Comparison of ENCODE assay signal across 20 mouse cellular contexts in the genomic region with DNA sequence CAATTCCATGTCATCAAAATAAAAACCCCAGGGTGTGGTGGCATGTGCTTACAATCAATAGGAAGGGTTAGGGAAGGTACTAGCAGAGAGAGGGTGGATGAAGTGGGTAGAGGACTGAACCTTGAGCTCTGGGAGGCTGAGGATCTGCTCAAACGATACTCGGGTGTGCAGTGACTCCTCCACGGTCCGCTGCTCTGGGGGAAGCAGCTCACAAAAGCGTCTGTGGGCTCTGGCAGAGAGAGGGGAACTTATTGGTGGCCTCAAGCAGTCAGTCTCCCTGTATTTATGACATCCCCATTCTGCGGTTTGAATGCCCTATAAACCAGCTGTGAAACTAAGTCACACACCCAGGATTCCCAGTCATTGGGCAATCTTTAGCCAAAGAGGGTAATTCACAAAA. TPM values are rescaled to one million over a fixed set of nuclear protein-coding genes. Genes with fewer than 3 reads are reported as not detected.
DNase-seq lines count a peak whose midpoint lies in the region; ATAC-seq and TF ChIP-seq lines count a peak whose summit lies in the region.
"Had no signal": no experiment of that assay in that cellular context is flagged by ENCODE, and none has a peak within 500 bp of the region (broad histone marks: within the 10 kb centered on the region; RNA-seq: fewer than 3 reads in every experiment).

No protein-coding gene starts in this region.

- H3K36me3 ChIP-seq in kidney, adult 2 months (ENCODE audit: control insufficient read depth, insufficient read depth, low read length), result peaks cover 2% of the 10 kb centered on the region; the same call in 1 of the 2 replicates
- H3K36me3 ChIP-seq in kidney, embryonic 14.5 days (ENCODE audit: control insufficient read depth, insufficient read depth, low read length), result peaks cover 22% of the 10 kb centered on the region
- H3K36me3 ChIP-seq in intestine, postnatal 0 days (ENCODE audit: control insufficient read depth, insufficient read depth), result peaks cover 34% of the 10 kb centered on the region
- peaks cover 43% of the 10 kb centered on the region for H3K36me3 ChIP-seq in liver, embryonic 15.5 days (replicated peaks)
- H3K36me3 ChIP-seq in forebrain, postnatal 0 days (ENCODE audit: insufficient read depth), result peaks cover 22% of the 10 kb centered on the region

- peaks cover 25% of the 10 kb centered on the region for H3K4me1 ChIP-seq in kidney, adult 2 months (ENCODE audit: control insufficient read depth, insufficient read depth, low read length)
- H3K4me1 ChIP-seq in kidney, embryonic 14.5 days (ENCODE audit: control insufficient read depth, insufficient read depth, low read length), result peaks cover 14% of the 10 kb centered on the region; the same call in 1 of the 2 replicates
- 0 out of 2 replicates have a peak, but pooled peaks cover 4% of the 10 kb centered on the region for H3K4me1 ChIP-seq in intestine, postnatal 0 days (replicated peaks; ENCODE audit: control insufficient read depth, insufficient read depth, low read length)
- peaks cover 55% of the 10 kb centered on the region for H3K4me1 ChIP-seq in liver, embryonic 15.5 days (replicated peaks)
- H3K4me1 ChIP-seq in forebrain, postnatal 0 days (ENCODE audit: insufficient read depth), result 0 out of 2 replicates have a peak, but pooled peaks cover 3% of the 10 kb centered on the region

- no peak for TF ChIP-seq CTCF in kidney, adult 2 months (conservative IDR thresholded peaks at IDR 0.05; ENCODE audit: insufficient read depth, insufficient read length, low read depth, low read length)
- no peak for TF ChIP-seq CTCF in intestine, postnatal 0 days (IDR thresholded peaks at IDR 0.05; ENCODE audit: low read depth)
- no peak for TF ChIP-seq CTCF in forebrain, postnatal 0 days (IDR thresholded peaks at IDR 0.05; ENCODE audit: low read depth)

- H3K27me3 ChIP-seq in kidney, adult 2 months (replicated peaks; ENCODE audit: control insufficient read depth, insufficient read depth, low read length), result no peaks in the 10 kb centered on the region
- H3K27me3 ChIP-seq in kidney, embryonic 14.5 days (ENCODE audit: control insufficient read depth, insufficient read depth, low read length), result no peaks in the 10 kb centered on the region
- no peaks in the 10 kb centered on the region for H3K27me3 ChIP-seq in intestine, postnatal 0 days (replicated peaks; ENCODE audit: control insufficient read depth, insufficient read depth, low read length)
- H3K27me3 ChIP-seq in liver, embryonic 15.5 days, result no peaks in the 10 kb centered on the region
- H3K27me3 ChIP-seq in forebrain, postnatal 0 days (ENCODE audit: insufficient read depth, low read length), result no peaks in the 10 kb centered on the region; the same call in 1 of the 2 replicates
- H3K27me3 ChIP-seq: hindbrain, embryonic 12.5 days; lung, embryonic 15.5 days had no signal

- H3K4me2 ChIP-seq in kidney, embryonic 14.5 days (replicated peaks; ENCODE audit: low read depth, low read length), result no peak overlapping the region
- H3K4me2 ChIP-seq in intestine, postnatal 0 days (replicated peaks; ENCODE audit: low read depth), result peak overlapping the region; percentile 88
- H3K4me2 ChIP-seq in liver, embryonic 15.5 days, result peak overlapping the region; percentile 94
- no peak overlapping the region for H3K4me2 ChIP-seq in forebrain, postnatal 0 days (ENCODE audit: low read depth)
- H3K4me2 ChIP-seq: hindbrain, embryonic 12.5 days; limb, embryonic 13.5 days; lung, embryonic 15.5 days; midbrain, embryonic 13.5 days had no signal

- H3K9me3 ChIP-seq in kidney, embryonic 14.5 days (ENCODE audit: control insufficient read depth, low read length), result no peaks in the 10 kb centered on the region
- no peaks in the 10 kb centered on the region for H3K9me3 ChIP-seq in intestine, postnatal 0 days (ENCODE audit: control insufficient read depth)
- no peaks in the 10 kb centered on the region for H3K9me3 ChIP-seq in liver, embryonic 15.5 days (replicated peaks)
- H3K9me3 ChIP-seq in forebrain, postnatal 0 days (ENCODE audit: low read length), result no peaks in the 10 kb centered on the region
- H3K9me3 ChIP-seq: G1E; hindbrain, embryonic 12.5 days; limb, embryonic 13.5 days; lung, embryonic 15.5 days; midbrain, embryonic 13.5 days had no signal

- WGBS in kidney, adult 2 months, result 30% methylated on average over 6 of the region's 6 CpGs
- 17% methylated on average over 6 of the region's 6 CpGs for WGBS in kidney, embryonic 14.5 days
- WGBS in intestine, postnatal 0 days, result 54% methylated on average over 6 of the region's 6 CpGs
- 36% methylated on average over 6 of the region's 6 CpGs for WGBS in liver, embryonic 15.5 days (ENCODE audit: insufficient replicate concordance)
- 56% methylated on average over 6 of the region's 6 CpGs for WGBS in forebrain, postnatal 0 days

- no peak for ATAC-seq in kidney, embryonic 14.5 days (ENCODE audit: low FRiP score, low TSS enrichment)
- no peak for ATAC-seq in intestine, postnatal 0 days
- ATAC-seq in liver, embryonic 15.5 days (ENCODE audit: insufficient read depth), result no peak
- no peak for ATAC-seq in forebrain, postnatal 0 days
- ATAC-seq: midbrain, embryonic 13.5 days had no signal

- no peak for TF ChIP-seq POLR2A in kidney, adult 2 months (IDR thresholded peaks at IDR 0.05; ENCODE audit: low read depth, low read length)

- no peak overlapping the region for H3K27ac ChIP-seq in kidney, adult 2 months (ENCODE audit: insufficient read depth, low read depth, low read length)
- H3K27ac ChIP-seq in kidney, embryonic 14.5 days (ENCODE audit: low read depth, low read length), result no peak overlapping the region
- 0 out of 2 replicates have a peak overlapping the region, but pooled peaks have one; percentile 98 for H3K27ac ChIP-seq in intestine, postnatal 0 days (ENCODE audit: low read depth, low read length)
- H3K27ac ChIP-seq in liver, embryonic 15.5 days (replicated peaks), result peak overlapping the region; percentile 16; the same call in 1 of the 2 replicates
- no peak overlapping the region for H3K27ac ChIP-seq in forebrain, postnatal 0 days (ENCODE audit: low read depth, low read length)
- H3K27ac ChIP-seq: hindbrain, embryonic 12.5 days; limb, embryonic 13.5 days; lung, embryonic 15.5 days; macrophage; midbrain, embryonic 13.5 days had no signal

- peak; percentile 63 for DNase-seq in kidney, adult 2 months
- peak; percentile 36 to 43 for DNase-seq in B cell, adult 2 months
- DNase-seq in adrenal gland, adult 8-10 months, result no peak
- DNase-seq in forebrain, postnatal 0 days, result no peak
- DNase-seq in thymus, adult 18-20 months, result no peak
- DNase-seq: cerebellum, adult 2 months; gastrocnemius, postnatal 10 days; layer of hippocampus, adult 9-11 months; retina, postnatal 1 day; thymus, postnatal 14 days had no signal

- H3K4me3 ChIP-seq in kidney, adult 2 months (ENCODE audit: insufficient read depth, low read depth, low read length), result no peak overlapping the region
- H3K4me3 ChIP-seq in kidney, embryonic 14.5 days (ENCODE audit: low read length), result no peak overlapping the region
- no peak overlapping the region for H3K4me3 ChIP-seq in intestine, postnatal 0 days (ENCODE audit: low read depth, low read length)
- no peak overlapping the region for H3K4me3 ChIP-seq in liver, embryonic 15.5 days (replicated peaks)
- no peak overlapping the region for H3K4me3 ChIP-seq in forebrain, postnatal 0 days (ENCODE audit: low read depth, low read length)
- H3K4me3 ChIP-seq: hindbrain, embryonic 12.5 days; limb, embryonic 13.5 days; lung, embryonic 15.5 days; midbrain, embryonic 13.5 days had no signal

- no peak overlapping the region for H3K9ac ChIP-seq in kidney, embryonic 14.5 days (ENCODE audit: low read depth, low read length)
- no peak overlapping the region for H3K9ac ChIP-seq in intestine, postnatal 0 days (ENCODE audit: low read depth, low read length)
- no peak overlapping the region for H3K9ac ChIP-seq in liver, embryonic 15.5 days
- H3K9ac ChIP-seq in forebrain, postnatal 0 days, result no peak overlapping the region
- H3K9ac ChIP-seq: hindbrain, embryonic 12.5 days; limb, embryonic 13.5 days; lung, embryonic 15.5 days; midbrain, embryonic 13.5 days had no signal

RNA-seq across cellular contexts. Expression of gene Cib1, which starts 2.4 kb away (rescaled TPM):
- polyA plus RNA-seq in kidney, adult 2 months (2012; rRNA removed), result 333 and 344 TPM in 2 replicates
- 100 and 139 TPM in 2 replicates for polyA plus RNA-seq in kidney, embryonic 14.5 days (2014; fragmentation: Nextera tagmentation; extraction: Ambion mirVana)
- polyA plus RNA-seq in intestine, postnatal 0 days (2015; fragmentation: Nextera tagmentation; extraction: Ambion mirVana), result 526 and 531 TPM in 2 replicates
- polyA plus RNA-seq in liver, embryonic 15.5 days (2015; fragmentation: Nextera tagmentation; extraction: Ambion mirVana), result 84.7 and 85.0 TPM in 2 replicates
- total RNA-seq in adrenal gland, adult 8-10 months (2022), result 100 to 1,000 TPM in 1 of 4 experiments, 10 to 100 TPM in 3; 64.7 to 105 (median 85.9) TPM
- 11.3 and 16.4 TPM in 2 replicates for total RNA-seq in forebrain, postnatal 0 days (2014; rRNA removed)
- 29.0 and 29.3 TPM in 2 replicates for polyA plus RNA-seq in forebrain, postnatal 0 days (2015; fragmentation: Nextera tagmentation; extraction: Ambion mirVana)

RNA-seq across cellular contexts. Expression of gene Gdpgp1, which starts 2.5 kb away (rescaled TPM):
- 2.4 and 2.6 TPM in 2 replicates for polyA plus RNA-seq in kidney, adult 2 months (2012; rRNA removed)
- 3.3 and 5.3 TPM in 2 replicates for polyA plus RNA-seq in kidney, embryonic 14.5 days (2014; fragmentation: Nextera tagmentation; extraction: Ambion mirVana)
- 6.5 and 7.4 TPM in 2 replicates for polyA plus RNA-seq in intestine, postnatal 0 days (2015; fragmentation: Nextera tagmentation; extraction: Ambion mirVana)
- 2.0 and 2.1 TPM in 2 replicates for polyA plus RNA-seq in liver, embryonic 15.5 days (2015; fragmentation: Nextera tagmentation; extraction: Ambion mirVana)
- total RNA-seq in adrenal gland, adult 8-10 months (2022), result 1 to 10 TPM; 4.2 to 6.1 (median 5.3) TPM
- 4.1 and 5.8 TPM in 2 replicates for total RNA-seq in forebrain, postnatal 0 days (2014; rRNA removed)
- 1.3 and 2.6 TPM in 2 replicates for polyA plus RNA-seq in forebrain, postnatal 0 days (2015; fragmentation: Nextera tagmentation; extraction: Ambion mirVana)

RNA-seq across cellular contexts. Expression of gene Ttll13, which starts 16.0 kb away (rescaled TPM):
- polyA plus RNA-seq in kidney, adult 2 months (2012; rRNA removed), result 1.4 and 1.7 TPM in 2 replicates
- 0.47 and 1.7 TPM in 2 replicates for polyA plus RNA-seq in kidney, embryonic 14.5 days (2014; fragmentation: Nextera tagmentation; extraction: Ambion mirVana)
- polyA plus RNA-seq in intestine, postnatal 0 days (2015; fragmentation: Nextera tagmentation; extraction: Ambion mirVana), result 0.77 and 1.3 TPM in 2 replicates
- polyA plus RNA-seq in liver, embryonic 15.5 days (2015; fragmentation: Nextera tagmentation; extraction: Ambion mirVana), result 0.16 and 0.20 TPM in 2 replicates
- total RNA-seq in adrenal gland, adult 8-10 months (2022), result 1 to 10 TPM; 1.7 to 2.2 (median 1.9) TPM
- 0.48 and 2.0 TPM in 2 replicates for total RNA-seq in forebrain, postnatal 0 days (2014; rRNA removed)
- polyA plus RNA-seq in forebrain, postnatal 0 days (2015; fragmentation: Nextera tagmentation; extraction: Ambion mirVana), result 1.4 and 1.5 TPM in 2 replicates
- total RNA-seq: common myeloid progenitor, adult 5-6 weeks had no signal

RNA-seq across cellular contexts. Expression of gene Ngrn, which starts 30.8 kb away (rescaled TPM):
- polyA plus RNA-seq in kidney, adult 2 months (2012; rRNA removed), result 21.6 TPM in 2 replicates
- 44.8 and 49.7 TPM in 2 replicates for polyA plus RNA-seq in kidney, embryonic 14.5 days (2014; fragmentation: Nextera tagmentation; extraction: Ambion mirVana)
- 28.2 and 30.2 TPM in 2 replicates for polyA plus RNA-seq in intestine, postnatal 0 days (2015; fragmentation: Nextera tagmentation; extraction: Ambion mirVana)
- 25.4 and 28.3 TPM in 2 replicates for polyA plus RNA-seq in liver, embryonic 15.5 days (2015; fragmentation: Nextera tagmentation; extraction: Ambion mirVana)
- total RNA-seq in adrenal gland, adult 8-10 months (2022), result 10 to 100 TPM; 54.9 to 59.1 (median 57.7) TPM
- 67.2 and 74.9 TPM in 2 replicates for total RNA-seq in forebrain, postnatal 0 days (2014; rRNA removed)
- polyA plus RNA-seq in forebrain, postnatal 0 days (2015; fragmentation: Nextera tagmentation; extraction: Ambion mirVana), result 71.4 and 72.0 TPM in 2 replicates

RNA-seq across cellular contexts. Expression of gene Vps33b, which starts 39.3 kb away (rescaled TPM):
- 8.8 and 10.1 TPM in 2 replicates for polyA plus RNA-seq in kidney, adult 2 months (2012; rRNA removed)
- 9.9 and 15.5 TPM in 2 replicates for polyA plus RNA-seq in kidney, embryonic 14.5 days (2014; fragmentation: Nextera tagmentation; extraction: Ambion mirVana)
- 11.7 and 12.9 TPM in 2 replicates for polyA plus RNA-seq in intestine, postnatal 0 days (2015; fragmentation: Nextera tagmentation; extraction: Ambion mirVana)
- 4.4 and 5.6 TPM in 2 replicates for polyA plus RNA-seq in liver, embryonic 15.5 days (2015; fragmentation: Nextera tagmentation; extraction: Ambion mirVana)
- 10 to 100 TPM; 21.3 to 31.9 (median 28.8) TPM for total RNA-seq in adrenal gland, adult 8-10 months (2022)
- 37.5 and 41.0 TPM in 2 replicates for total RNA-seq in forebrain, postnatal 0 days (2014; rRNA removed)
- polyA plus RNA-seq in forebrain, postnatal 0 days (2015; fragmentation: Nextera tagmentation; extraction: Ambion mirVana), result 8.3 and 15.0 TPM in 2 replicates

Comparison
In these comparisons a context has a peak if more than half of its experiments do, and no peak if none do; other contexts are left out.
1. DNase-seq: peak in kidney, adult 2 months (single experiment) and B cell, adult 2 months (2 of 2); none in adrenal gland, adult 8-10 months (single experiment), forebrain, postnatal 0 days (single experiment) and thymus, adult 18-20 months (0 of 2).
2. H3K27ac ChIP-seq: peak in intestine, postnatal 0 days (single experiment) and liver, embryonic 15.5 days (single experiment); none in kidney, adult 2 months (single experiment), kidney, embryonic 14.5 days (single experiment) and forebrain, postnatal 0 days (single experiment).
3. H3K4me2 ChIP-seq: peak in intestine, postnatal 0 days (single experiment) and liver, embryonic 15.5 days (single experiment); none in kidney, embryonic 14.5 days (single experiment) and forebrain, postnatal 0 days (single experiment).